Comparison of ENCODE assay signal across 29 mouse cellular contexts in the genomic region with DNA sequence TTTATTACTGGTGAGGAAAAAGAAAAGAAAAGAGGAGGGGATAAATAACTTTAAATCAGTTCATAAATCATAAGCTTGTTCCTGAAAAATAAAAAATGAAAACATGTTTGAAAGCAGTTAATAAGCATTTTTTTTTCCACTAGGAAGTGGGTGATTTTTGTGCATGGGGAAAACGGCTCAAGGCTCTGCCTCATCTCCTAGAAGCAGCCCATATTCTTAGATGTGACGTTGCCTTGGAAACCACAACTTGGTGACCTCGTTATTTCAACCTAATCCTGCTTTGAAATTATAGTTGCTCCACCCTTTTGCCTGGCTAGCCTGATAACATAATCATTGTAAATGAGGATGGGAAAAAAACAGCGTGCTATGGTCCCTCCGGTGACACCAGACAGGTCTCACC.
DNase-seq lines count a peak whose midpoint lies in the region; ATAC-seq and TF ChIP-seq lines count a peak whose summit lies in the region.
"Had no signal": no experiment of that assay in that cellular context is flagged by ENCODE, and none has a peak within 500 bp of the region (broad histone marks: within the 10 kb centered on the region; RNA-seq: fewer than 3 reads in every experiment).

No protein-coding gene starts in this region.

- intact Hi-C loops in gastrocnemius, adult 2 months (cut with DNase I), result no loop called here

- DNase-seq in forebrain, embryonic 11.5 days (ENCODE audit: low spot score), result no peak
- DNase-seq in heart, adult 11 months, result peak; percentile 42
- no peak for DNase-seq in heart, adult 8-10 months (ENCODE audit: low spot score)
- peak; percentile 57 for DNase-seq in retina, embryonic 14.5 days (ENCODE audit: low spot score)
- DNase-seq in thymus, postnatal 25 days, result no peak
- no peak for DNase-seq in gastrocnemius, adult 2 months
- DNase-seq: adrenal gland, postnatal 14 days; cerebellum, adult 18-20 months; cerebellum, postnatal 14 days; gastrocnemius, postnatal 25 days; heart, adult 18-20 months; heart, postnatal 4 days; kidney, adult 11 months; kidney, postnatal 14 days; layer of hippocampus, adult 9-11 months; liver; lung, adult 2 months; lung, postnatal 10 days; right cerebral cortex, postnatal 25 days had no signal

- no peak overlapping the region for H3K27ac ChIP-seq in forebrain, embryonic 11.5 days (ENCODE audit: low read depth, low read length)
- H3K27ac ChIP-seq in forebrain, embryonic 13.5 days, result no peak overlapping the region
- H3K27ac ChIP-seq in midbrain, embryonic 13.5 days, result no peak overlapping the region
- H3K27ac ChIP-seq in gastrocnemius, adult 2 months, result no peak overlapping the region
- H3K27ac ChIP-seq: hindbrain, embryonic 13.5 days; liver, embryonic 14.5 days; macrophage; neural tube, embryonic 12.5 days; stomach, embryonic 15.5 days had no signal

- H3K27me3 ChIP-seq in forebrain, embryonic 11.5 days (ENCODE audit: control insufficient read depth, insufficient read depth, low read length), result no peaks in the 10 kb centered on the region
- H3K27me3 ChIP-seq in forebrain, embryonic 13.5 days, result no peaks in the 10 kb centered on the region
- no peaks in the 10 kb centered on the region for H3K27me3 ChIP-seq in midbrain, embryonic 13.5 days
- H3K27me3 ChIP-seq: heart, embryonic 12.5 days; hindbrain, embryonic 13.5 days; neural tube, embryonic 12.5 days; stomach, embryonic 15.5 days had no signal

- H3K4me1 ChIP-seq in forebrain, embryonic 11.5 days (replicated peaks; ENCODE audit: control insufficient read depth, insufficient read depth, low read length), result peaks cover 2% of the 10 kb centered on the region; the same call in 1 of the 2 replicates
- peaks cover 3% of the 10 kb centered on the region; the same call in 1 of the 2 replicates for H3K4me1 ChIP-seq in forebrain, embryonic 13.5 days
- H3K4me1 ChIP-seq in midbrain, embryonic 13.5 days (replicated peaks), result peaks cover 14% of the 10 kb centered on the region
- H3K4me1 ChIP-seq: heart, embryonic 12.5 days; hindbrain, embryonic 13.5 days; neural tube, embryonic 12.5 days; stomach, embryonic 15.5 days had no signal

- no peak overlapping the region for H3K9ac ChIP-seq in forebrain, embryonic 11.5 days (ENCODE audit: low read length)
- H3K9ac ChIP-seq in forebrain, embryonic 13.5 days, result no peak overlapping the region
- H3K9ac ChIP-seq in midbrain, embryonic 13.5 days (replicated peaks), result no peak overlapping the region
- H3K9ac ChIP-seq: heart, embryonic 12.5 days; hindbrain, embryonic 13.5 days; liver, embryonic 14.5 days; neural tube, embryonic 12.5 days; stomach, embryonic 15.5 days had no signal

- H3K36me3 ChIP-seq in forebrain, embryonic 11.5 days (ENCODE audit: control insufficient read depth, insufficient read depth, low read length), result no peaks in the 10 kb centered on the region
- H3K36me3 ChIP-seq in forebrain, embryonic 13.5 days (ENCODE audit: poor library complexity, severe bottlenecking), result no peaks in the 10 kb centered on the region
- H3K36me3 ChIP-seq in midbrain, embryonic 13.5 days, result no peaks in the 10 kb centered on the region
- H3K36me3 ChIP-seq: heart, embryonic 12.5 days; hindbrain, embryonic 13.5 days; neural tube, embryonic 12.5 days; stomach, embryonic 15.5 days had no signal

- TF ChIP-seq CTCF in gastrocnemius, adult 2 months (IDR thresholded peaks at IDR 0.05), result no peak

- ATAC-seq in forebrain, embryonic 11.5 days (replicated peaks; ENCODE audit: low FRiP score), result 0 out of 2 replicates have a peak, but pooled peaks have one; percentile 42
- no peak for ATAC-seq in forebrain, embryonic 13.5 days
- peak; percentile 82; the same call in 1 of the 2 replicates for ATAC-seq in midbrain, embryonic 13.5 days
- ATAC-seq: inflammation-experienced regulatory T-cells, adult 6 months; Patski had no signal

- no peaks in the 10 kb centered on the region for H3K9me3 ChIP-seq in forebrain, embryonic 11.5 days (ENCODE audit: control insufficient read depth, low read length)
- no peaks in the 10 kb centered on the region for H3K9me3 ChIP-seq in forebrain, embryonic 13.5 days (replicated peaks)
- H3K9me3 ChIP-seq in midbrain, embryonic 13.5 days, result no peaks in the 10 kb centered on the region
- H3K9me3 ChIP-seq: heart, embryonic 12.5 days; hindbrain, embryonic 13.5 days; neural tube, embryonic 12.5 days; stomach, embryonic 15.5 days had no signal

- no peak overlapping the region for H3K4me2 ChIP-seq in forebrain, embryonic 11.5 days (ENCODE audit: low read depth, low read length, severe bottlenecking)
- H3K4me2 ChIP-seq in forebrain, embryonic 13.5 days, result no peak overlapping the region
- H3K4me2 ChIP-seq in midbrain, embryonic 13.5 days (replicated peaks), result no peak overlapping the region
- H3K4me2 ChIP-seq: heart, embryonic 12.5 days; hindbrain, embryonic 13.5 days; neural tube, embryonic 12.5 days; stomach, embryonic 15.5 days had no signal

- no peak overlapping the region for H3K4me3 ChIP-seq in forebrain, embryonic 11.5 days (ENCODE audit: low read depth, low read length)
- H3K4me3 ChIP-seq in forebrain, embryonic 13.5 days, result no peak overlapping the region
- no peak overlapping the region for H3K4me3 ChIP-seq in midbrain, embryonic 13.5 days (replicated peaks)
- H3K4me3 ChIP-seq in gastrocnemius, adult 2 months, result no peak overlapping the region
- H3K4me3 ChIP-seq: heart, embryonic 12.5 days; hindbrain, embryonic 13.5 days; neural tube, embryonic 12.5 days; stomach, embryonic 15.5 days had no signal

- 34% methylated on average over 5 of the region's 5 CpGs for WGBS in forebrain, embryonic 11.5 days
- 23% methylated on average over 5 of the region's 5 CpGs for WGBS in forebrain, embryonic 13.5 days
- 28% methylated on average over 5 of the region's 5 CpGs for WGBS in midbrain, embryonic 13.5 days

Comparison
In these comparisons a context has a peak if more than half of its experiments do, and no peak if none do; other contexts are left out.
1. DNase-seq: peak in heart, adult 11 months (single experiment) and retina, embryonic 14.5 days (single experiment); none in forebrain, embryonic 11.5 days (single experiment), heart, adult 8-10 months (single experiment), thymus, postnatal 25 days (single experiment) and gastrocnemius, adult 2 months (single experiment).